Mouse (Mus musculus): ENCODE data around the gene Tssk4. TPM values are rescaled to one million over a fixed set of nuclear protein-coding genes. Genes with fewer than 3 reads are reported as not detected.
A peak's percentile ranks its signal among the peaks of the same experiment; 100 is the strongest.

The Tssk4 gene
- polyA plus RNA-seq, 1 experiment from 2014 or later = not detected

DNA sequence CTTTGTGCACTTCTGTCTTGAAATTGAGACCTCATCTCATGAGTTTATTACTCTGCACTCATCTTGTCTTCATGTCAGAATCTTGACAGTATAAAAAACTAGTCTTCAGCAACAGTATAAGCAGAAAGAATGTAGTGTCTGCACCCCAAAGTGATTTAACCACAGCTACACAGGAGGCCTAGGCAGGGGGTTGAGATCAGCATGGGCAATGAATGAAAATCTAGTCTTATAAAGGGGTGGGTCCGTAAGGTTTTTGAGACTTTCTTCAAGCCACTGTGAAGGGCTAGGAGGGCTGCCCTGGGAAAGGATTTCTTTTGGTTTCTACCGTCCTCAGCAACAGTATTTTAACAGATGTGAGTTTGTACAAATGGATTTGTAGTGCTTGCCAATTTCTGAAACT, 10.7 kb downstream of the Tssk4 start:
- Histone ChIP-seq H3K4me3 (ENCODE audit: inconsistent target) (peak overlapping the region; percentile 69), H3K36me3 (ENCODE audit: inconsistent target) (peaks cover 29% of the 10 kb centered on the region), H3K79me2 (ENCODE audit: inconsistent target) (peaks cover 13% of the 10 kb centered on the region), H3K27ac (peak overlapping the region; percentile 54; the same call in 1 of the 2 replicates)
- 71% methylated on average over 2 of the region's 2 CpGs for WGBS (ENCODE audit: missing documents)

DNA sequence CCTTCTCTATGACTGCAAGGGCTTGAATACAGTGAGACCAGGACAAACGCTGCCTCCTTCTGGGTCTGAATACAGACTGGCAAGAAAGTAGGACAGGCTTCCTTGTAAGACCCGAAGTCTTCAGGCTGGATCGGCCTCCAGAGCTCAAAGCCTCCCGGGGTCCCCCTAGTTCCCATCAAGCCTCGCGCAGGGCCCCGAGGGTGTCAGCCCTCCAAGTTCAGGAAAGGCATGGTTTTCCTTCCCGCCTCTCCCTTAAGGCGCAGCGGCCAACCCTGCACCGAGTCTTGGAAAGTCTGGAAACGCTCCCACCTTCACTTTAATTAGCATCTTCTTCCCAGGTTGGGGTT, 21.5 kb downstream of the Tssk4 start:
- Histone ChIP-seq H3K27ac (peak overlapping the region; percentile 97), H3K79me2 (ENCODE audit: inconsistent target) (peaks cover 75% of the 10 kb centered on the region), H3K4me3 (ENCODE audit: inconsistent target) (peak overlapping the region; percentile 98), H3K36me3 (ENCODE audit: inconsistent target) (peaks cover 12% of the 10 kb centered on the region; the same call in 1 of the 2 replicates)
- 1% methylated on average over 12 of the region's 12 CpGs for WGBS (ENCODE audit: missing documents)

DNA sequence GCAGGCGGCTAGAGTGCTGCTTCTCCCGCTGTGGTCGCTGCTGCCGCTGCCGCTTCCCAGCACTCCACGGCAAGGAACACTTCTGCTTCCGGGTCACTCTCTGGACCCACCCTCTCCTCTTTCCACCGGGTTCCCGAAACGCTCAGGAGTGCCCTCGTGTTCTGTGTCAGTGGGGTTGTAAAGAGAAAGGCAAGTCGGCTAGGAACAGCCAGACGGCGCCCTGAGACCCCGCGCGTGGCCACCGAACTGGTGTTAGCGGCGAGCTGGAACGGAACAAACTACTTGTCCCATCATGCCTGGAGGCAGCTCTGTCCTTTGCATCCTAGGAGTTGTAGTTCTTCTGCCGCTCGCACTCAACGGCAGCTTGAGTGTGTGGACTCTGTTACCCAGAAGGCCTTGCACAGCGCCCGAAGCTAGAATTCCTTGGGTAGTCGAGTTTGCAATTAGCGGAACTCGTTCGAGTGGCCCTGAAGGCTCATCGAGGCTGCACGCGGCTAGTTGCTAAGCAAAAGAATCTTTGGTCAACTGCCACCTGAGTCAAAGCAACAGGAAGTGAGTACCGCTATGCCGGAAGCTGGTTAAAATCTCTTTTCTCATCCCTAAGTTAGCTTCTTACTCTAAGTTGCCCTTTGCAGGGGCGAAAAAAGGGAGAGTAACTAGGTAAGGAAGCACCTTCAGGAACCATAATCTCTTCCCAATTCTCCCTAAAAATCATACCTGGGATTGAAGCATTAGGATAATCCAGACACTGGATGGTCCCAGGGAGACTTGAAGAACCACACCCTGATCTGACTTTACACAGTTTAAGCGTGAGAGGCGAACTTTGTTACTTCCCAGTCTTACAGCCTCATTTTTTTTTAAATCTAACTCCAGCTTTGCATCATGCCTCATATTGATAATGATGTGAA, 22.1 kb downstream of the Tssk4 start, which contains the start of the genes Gmpr2 and Nedd8:
Gmpr2 (plus strand) TSS at position 109 of the 908 bp plus-strand sequence.
Nedd8 (minus strand) TSS at position 292 of the 908 bp plus-strand sequence.
- Histone ChIP-seq H3K79me2 (ENCODE audit: inconsistent target) (peaks cover 69% of the 10 kb centered on the region), H3K27ac (peak within 1 kb of the TSS; percentile 97), H3K36me3 (ENCODE audit: inconsistent target) (peaks cover 12% of the 10 kb centered on the region; the same call in 1 of the 2 replicates), H3K4me3 (ENCODE audit: inconsistent target) (peak within 1 kb of the TSS; percentile 98)
- 1% methylated on average over 38 of the region's 38 CpGs for WGBS (ENCODE audit: missing documents)

DNA sequence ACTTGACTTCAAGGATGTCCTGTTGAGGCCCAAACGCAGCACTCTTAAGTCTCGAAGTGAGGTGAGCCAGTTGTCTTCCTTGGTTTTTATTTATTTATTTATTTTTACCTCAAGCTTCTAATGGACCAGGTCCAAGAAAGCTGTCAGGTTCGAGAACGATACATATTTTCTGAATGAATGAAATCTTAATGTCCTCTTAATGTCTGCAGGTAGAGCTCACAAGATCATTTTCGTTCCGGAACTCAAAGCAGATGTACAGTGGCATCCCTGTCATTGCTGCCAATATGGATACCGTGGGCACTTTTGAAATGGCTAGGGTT, 22.7 kb downstream of the Tssk4 start:
- H3K36me3 ChIP-seq (ENCODE audit: inconsistent target) = peaks cover 12% of the 10 kb centered on the region; the same call in 1 of the 2 replicates
- peak overlapping the region; percentile 98 for H3K4me3 ChIP-seq (ENCODE audit: inconsistent target)
- H3K27ac ChIP-seq = no peak overlapping the region
- peaks cover 63% of the 10 kb centered on the region for H3K79me2 ChIP-seq (ENCODE audit: inconsistent target)
- WGBS (ENCODE audit: missing documents) = 63% methylated on average over 7 of the region's 7 CpGs

DNA sequence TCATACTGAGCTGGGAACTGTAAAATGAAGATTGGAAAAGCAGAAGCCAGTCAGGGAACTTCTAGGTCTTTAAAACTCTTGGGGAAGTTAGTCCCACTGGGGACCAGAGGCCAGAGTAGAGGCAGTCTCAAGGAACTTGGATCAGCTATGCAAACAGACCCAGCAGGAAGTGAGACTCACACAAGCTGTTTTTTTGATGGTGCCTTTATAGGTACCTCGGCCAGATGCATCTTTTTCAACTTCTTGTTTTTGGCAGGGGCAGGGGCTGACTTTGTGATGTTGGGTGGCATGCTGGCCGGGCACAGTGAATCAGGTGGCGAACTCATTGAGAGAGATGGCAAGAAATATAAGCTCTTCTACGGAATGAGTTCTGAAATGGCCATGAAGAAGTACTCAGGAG, 27.6 kb downstream of the Tssk4 start:
- 56% methylated on average over 4 of the region's 4 CpGs for WGBS (ENCODE audit: missing documents)
- Histone ChIP-seq H3K79me2 (ENCODE audit: inconsistent target) (peaks cover 31% of the 10 kb centered on the region), H3K27ac (no peak overlapping the region), H3K4me3 (ENCODE audit: inconsistent target) (no peak overlapping the region), H3K36me3 (ENCODE audit: inconsistent target) (peaks cover 29% of the 10 kb centered on the region)

DNA sequence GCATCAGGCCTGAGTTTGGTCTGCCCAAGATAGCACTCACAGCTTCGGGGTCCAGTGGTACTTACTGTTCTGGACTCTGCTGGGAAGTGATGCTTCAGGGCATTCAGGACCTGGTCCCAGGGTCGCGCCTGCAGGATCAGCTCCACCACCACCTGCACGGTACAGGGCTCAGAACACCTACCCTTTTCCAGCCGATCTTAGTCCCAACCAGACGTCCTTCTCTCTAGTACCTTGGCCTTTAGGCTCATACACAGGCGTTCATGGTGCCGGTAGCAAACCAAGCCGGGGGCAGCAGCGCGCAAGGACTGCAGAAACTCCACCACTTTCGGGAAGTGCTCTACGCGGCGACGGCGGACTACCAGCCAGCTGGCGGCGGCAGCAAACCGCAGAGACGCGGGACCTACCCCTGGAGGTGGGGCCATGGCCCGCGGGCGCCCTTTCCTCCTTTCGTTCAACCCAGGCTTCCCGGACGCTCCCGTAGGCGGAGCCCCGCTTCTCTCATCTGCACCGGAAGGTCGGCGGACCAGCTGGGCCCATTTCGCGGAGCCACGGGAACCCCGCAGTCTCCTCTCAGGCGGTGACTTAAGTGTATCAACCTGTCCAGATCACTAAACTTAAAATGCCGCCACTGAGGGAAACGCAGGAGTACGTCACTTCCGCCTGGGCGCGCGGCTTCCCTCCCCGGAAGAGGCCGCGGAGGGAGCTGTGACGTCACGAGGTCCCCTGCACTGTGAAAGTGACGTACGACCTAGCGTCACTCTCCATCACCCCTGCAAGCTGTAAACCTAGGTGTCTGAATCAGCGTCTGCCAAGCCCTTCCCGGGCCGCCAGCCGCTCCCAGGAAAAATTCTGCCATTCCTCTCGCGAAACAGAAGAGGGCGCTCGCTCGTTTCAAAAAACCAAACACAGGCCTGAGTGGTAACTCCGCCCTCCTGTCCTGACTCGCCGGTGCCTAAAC, 31.5 kb downstream of the Tssk4 start, which contains the start of gene Tinf2:
Tinf2 (minus strand) TSS at position 661 of the 958 bp plus-strand sequence.
- Histone ChIP-seq H3K36me3 (ENCODE audit: inconsistent target) (peaks cover 17% of the 10 kb centered on the region), H3K4me3 (ENCODE audit: inconsistent target) (peak within 1 kb of the TSS; percentile 67), H3K79me2 (ENCODE audit: inconsistent target) (peaks cover 13% of the 10 kb centered on the region; the same call in 1 of the 2 replicates), H3K27ac (peak within 1 kb of the TSS; percentile 55)
- WGBS (ENCODE audit: missing documents) = under 1% methylated on average over 64 of the region's 66 CpGs

DNA sequence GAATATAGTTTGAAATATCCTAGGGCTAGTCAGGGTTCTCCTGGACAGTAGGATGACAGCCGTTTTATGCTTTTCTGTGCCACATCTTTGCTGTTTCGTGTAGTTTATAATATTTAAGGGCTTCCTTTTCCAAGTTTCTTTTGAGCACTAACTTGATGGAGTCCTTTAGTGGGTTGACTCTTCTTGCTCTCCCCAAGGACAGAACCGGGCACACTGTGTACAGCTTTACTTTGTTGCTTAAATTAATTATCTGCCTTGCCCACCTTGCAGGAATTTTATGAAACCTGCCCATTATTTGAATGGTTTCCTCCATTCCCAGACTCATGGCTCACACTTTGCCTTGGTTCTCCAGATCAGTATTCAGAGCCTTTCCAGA, 32.1 kb downstream of the Tssk4 start:
- H3K36me3 ChIP-seq (ENCODE audit: inconsistent target) = peaks cover 16% of the 10 kb centered on the region
- H3K79me2 ChIP-seq (ENCODE audit: inconsistent target) = peaks cover 13% of the 10 kb centered on the region; the same call in 1 of the 2 replicates
- H3K4me3 ChIP-seq (ENCODE audit: inconsistent target) = peak overlapping the region; percentile 67
- WGBS (ENCODE audit: missing documents) = 3% methylated on average over 3 of the region's 3 CpGs
- H3K27ac ChIP-seq = peak overlapping the region; percentile 55

DNA sequence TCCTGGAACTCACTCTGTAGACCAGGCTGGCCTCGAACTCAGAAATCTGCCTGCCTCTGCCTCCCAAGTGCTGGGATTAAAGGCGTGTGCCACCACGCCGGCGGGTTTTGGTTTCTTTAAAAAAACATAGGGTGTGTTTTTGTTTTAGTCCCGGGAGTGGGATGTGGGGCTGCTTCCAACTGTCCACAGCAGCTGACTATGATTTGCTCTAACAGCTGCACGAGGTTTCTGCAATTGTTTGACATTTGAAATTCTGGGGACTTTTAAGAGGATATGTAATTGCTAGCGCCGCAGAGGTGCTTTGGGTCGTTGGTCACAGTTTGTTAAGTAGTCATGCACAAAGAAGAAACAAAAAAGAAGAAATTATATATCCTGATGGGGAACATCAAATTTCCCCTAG, 39.4 kb downstream of the Tssk4 start:
- no peaks in the 10 kb centered on the region for H3K79me2 ChIP-seq (ENCODE audit: inconsistent target)
- H3K36me3 ChIP-seq (ENCODE audit: inconsistent target) = no peaks in the 10 kb centered on the region
- H3K4me3 ChIP-seq (ENCODE audit: inconsistent target) = no peak overlapping the region
- no peak overlapping the region for H3K27ac ChIP-seq
- 86% methylated on average over 8 of the region's 10 CpGs for WGBS (ENCODE audit: missing documents)

DNA sequence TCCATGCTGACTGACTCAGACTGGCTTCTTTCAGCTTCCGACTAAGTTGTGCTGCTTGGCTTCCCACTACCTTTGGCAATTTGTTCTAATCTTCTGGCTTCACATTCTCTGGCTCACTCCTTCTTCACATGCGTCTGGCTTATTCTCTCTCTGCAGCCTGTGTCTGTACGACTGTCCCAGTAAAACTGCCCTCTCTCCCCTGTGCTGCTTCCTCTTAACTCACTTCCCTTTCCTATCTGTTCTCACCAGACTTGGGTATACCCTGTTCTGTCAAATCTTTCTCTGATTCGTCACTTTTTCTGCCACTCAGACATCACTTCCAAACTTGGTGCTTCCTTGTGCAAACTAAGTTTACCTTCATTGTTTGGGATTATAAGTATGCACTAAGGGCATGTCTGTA, 47.2 kb downstream of the Tssk4 start:
- H3K36me3 ChIP-seq (ENCODE audit: inconsistent target) = no peaks in the 10 kb centered on the region
- H3K27ac ChIP-seq = peak overlapping the region; percentile 37
- 38% methylated on average over 4 of the region's 4 CpGs for WGBS (ENCODE audit: missing documents)
- H3K79me2 ChIP-seq (ENCODE audit: inconsistent target) = no peaks in the 10 kb centered on the region
- peak overlapping the region; percentile 30 for H3K4me3 ChIP-seq (ENCODE audit: inconsistent target)

DNA sequence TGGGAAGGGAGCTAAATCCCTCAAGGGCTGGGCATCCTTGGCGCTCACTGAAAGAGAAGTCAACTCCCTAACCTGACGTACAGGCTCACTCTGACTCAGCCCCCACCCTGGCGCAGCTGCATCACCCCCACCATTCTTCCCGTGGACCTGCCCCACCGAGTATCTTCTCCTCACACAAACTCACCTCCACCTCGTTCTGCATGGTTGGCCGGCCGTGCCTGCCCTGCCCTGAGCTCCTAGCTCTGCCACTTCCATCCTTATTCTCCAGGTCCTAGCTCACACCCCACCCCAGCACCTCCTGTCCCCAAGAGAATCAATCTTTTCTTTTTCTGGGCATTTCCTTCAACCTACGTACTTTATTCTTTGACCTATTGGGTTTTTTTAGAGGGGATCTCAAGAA, 51.1 kb downstream of the Tssk4 start:
- H3K79me2 ChIP-seq (ENCODE audit: inconsistent target) = no peaks in the 10 kb centered on the region
- H3K27ac ChIP-seq = no peak overlapping the region
- no peaks in the 10 kb centered on the region for H3K36me3 ChIP-seq (ENCODE audit: inconsistent target)
- WGBS (ENCODE audit: missing documents) = 89% methylated on average over 8 of the region's 9 CpGs
- H3K4me3 ChIP-seq (ENCODE audit: inconsistent target) = no peak overlapping the region

Other genes with a start within 250 kb of the Tssk4 start
- 25.0 to 28.5 TPM (median 26.3 TPM) in 3 replicates for gene Dhrs4, start 171.4 kb upstream of the Tssk4 start, polyA plus RNA-seq (2018)
- 0.04 to 0.05 TPM in 2 of 3 replicates, not detected in the other for gene Carmil3, start 159.5 kb upstream of the Tssk4 start, polyA plus RNA-seq (2018)
- not detected in 3 replicates for gene Cpne6, start 139.7 kb upstream of the Tssk4 start, polyA plus RNA-seq (2018)
- not detected in 3 replicates for gene Nrl, start 125.2 kb upstream of the Tssk4 start, polyA plus RNA-seq (2018)
- gene Pck2, start 109.9 kb upstream of the Tssk4 start, polyA plus RNA-seq (2018) = 5.9 to 15.5 TPM (median 7.9 TPM) in 3 replicates
- 44.4 to 59.1 TPM (median 44.6 TPM) in 3 replicates for gene Dcaf11, start 90.2 kb upstream of the Tssk4 start, polyA plus RNA-seq (2018)
- 0.86 TPM in 1 of 3 replicates, not detected in the others for gene A730061H03Rik, start 89.8 kb upstream of the Tssk4 start, polyA plus RNA-seq (2018)
- not detected in 3 replicates for gene Fitm1, start 74.6 kb upstream of the Tssk4 start, polyA plus RNA-seq (2018)
- 213 to 335 TPM (median 292 TPM) in 3 replicates for gene Psme1, start 72.1 kb upstream of the Tssk4 start, polyA plus RNA-seq (2018)
- 11.9 to 22.1 TPM (median 17.9 TPM) in 3 replicates for gene Emc9, start 64.9 kb upstream of the Tssk4 start, polyA plus RNA-seq (2018)
- gene Psme2, start 59.1 kb upstream of the Tssk4 start, polyA plus RNA-seq (2018) = 172 to 350 TPM (median 300 TPM) in 3 replicates
- gene Rnf31, start 58.5 kb upstream of the Tssk4 start, polyA plus RNA-seq (2018) = 16.3 to 31.6 TPM (median 19.7 TPM) in 3 replicates
- gene Irf9, start 46.6 kb upstream of the Tssk4 start, polyA plus RNA-seq (2018) = 57.2 to 69.1 TPM (median 61.1 TPM) in 3 replicates
- not detected in 3 replicates for gene Rec8, start 32.1 kb upstream of the Tssk4 start, polyA plus RNA-seq (2018)
- 18.4 to 47.7 TPM (median 21.3 TPM) in 3 replicates for gene Ipo4, start 14.2 kb upstream of the Tssk4 start, polyA plus RNA-seq (2018)
- gene Gm49378, start 12.3 kb upstream of the Tssk4 start, polyA plus RNA-seq (2018) = 0.29 to 1.2 TPM (median 1.1 TPM) in 3 replicates
- 35.2 to 63.2 TPM (median 58.1 TPM) in 3 replicates for gene Tm9sf1, start 6.4 kb upstream of the Tssk4 start, polyA plus RNA-seq (2018)
- gene Mdp1, start 10.3 kb downstream of the Tssk4 start, polyA plus RNA-seq (2018) = 25.4 to 29.3 TPM (median 26.3 TPM) in 3 replicates
- 27.4 to 36.4 TPM (median 34.4 TPM) in 3 replicates for gene Gmpr2, start 21.8 kb downstream of the Tssk4 start, polyA plus RNA-seq (2018)
- 136 to 262 TPM (median 187 TPM) in 3 replicates for gene Nedd8, start 21.9 kb downstream of the Tssk4 start, polyA plus RNA-seq (2018)
- gene Tinf2, start 31.6 kb downstream of the Tssk4 start, polyA plus RNA-seq (2018) = 9.0 to 10.5 TPM (median 10.4 TPM) in 3 replicates
- gene Tgm1, start 63.7 kb downstream of the Tssk4 start, polyA plus RNA-seq (2018) = 1.2 to 4.3 TPM (median 3.6 TPM) in 3 replicates
- gene Rabggta, start 72.1 kb downstream of the Tssk4 start, polyA plus RNA-seq (2018) = 7.5 to 16.7 TPM (median 12.4 TPM) in 3 replicates
- 63.5 to 108 TPM (median 106 TPM) in 3 replicates for gene Dhrs1, start 95.5 kb downstream of the Tssk4 start, polyA plus RNA-seq (2018)
- 9.3 to 22.6 TPM (median 12.9 TPM) in 3 replicates for gene Nop9, start 95.5 kb downstream of the Tssk4 start, polyA plus RNA-seq (2018)
- 0.22 to 0.72 TPM (median 0.41 TPM) in 3 replicates for gene Cideb, start 108.3 kb downstream of the Tssk4 start, polyA plus RNA-seq (2018)
- gene Ltb4r2, start 111.2 kb downstream of the Tssk4 start, polyA plus RNA-seq (2018) = 0.10 TPM in 1 of 3 replicates, not detected in the others
- gene Ltb4r1, start 115.8 kb downstream of the Tssk4 start, polyA plus RNA-seq (2018) = 0.25 to 0.33 TPM (median 0.32 TPM) in 3 replicates
- 0.04 to 0.07 TPM in 2 of 3 replicates, not detected in the other for gene Adcy4, start 133.9 kb downstream of the Tssk4 start, polyA plus RNA-seq (2018)
- 11.7 to 24.6 TPM (median 17.7 TPM) in 3 replicates for gene Ripk3, start 138.7 kb downstream of the Tssk4 start, polyA plus RNA-seq (2018)
- not detected in 3 replicates for gene Nfatc4, start 173.0 kb downstream of the Tssk4 start, polyA plus RNA-seq (2018)
- gene Nynrin, start 203.8 kb downstream of the Tssk4 start, polyA plus RNA-seq (2018) = 0.69 to 1.1 TPM (median 0.70 TPM) in 3 replicates
- gene Cbln3, start 234.2 kb downstream of the Tssk4 start, polyA plus RNA-seq (2018) = not detected in 3 replicates
- gene Khnyn, start 234.8 kb downstream of the Tssk4 start, polyA plus RNA-seq (2018) = 7.7 to 19.3 TPM (median 13.1 TPM) in 3 replicates